In genomic region chr12:50765156-50765940, GRCm38 (mm10) we compare ENCODE assay signal across 18 mouse cellular contexts.
A peak's percentile ranks its signal among the peaks of the same experiment; 100 is the strongest.
DNase-seq lines count a peak whose midpoint lies in the region; ATAC-seq and TF ChIP-seq lines count a peak whose summit lies in the region.
"Had no signal": no experiment of that assay in that cellular context is flagged by ENCODE, and none has a peak within 500 bp of the region (broad histone marks: within the 10 kb centered on the region; RNA-seq: fewer than 3 reads in every experiment).

No protein-coding gene starts in this region.

- H3K27ac ChIP-seq in embryonic facial prominence, embryonic 12.5 days = 0 out of 2 replicates have a peak overlapping the region, but pooled peaks have one; percentile 50
- no peak overlapping the region for H3K27ac ChIP-seq in gastrocnemius, adult 2 months
- H3K27ac ChIP-seq: forebrain, embryonic 10.5 days; heart, adult 2 months; hindbrain, embryonic 12.5 days; midbrain, embryonic 10.5 days; neural tube, embryonic 13.5 days had no signal

- intact Hi-C loops in gastrocnemius, adult 2 months (cut with DNase I) = no loop called here

- DNase-seq in frontal cortex, adult 2 months (ENCODE audit: extremely low spot score in 1 of 2, low spot score in 1 of 2) = peak; percentile 7 to 45
- DNase-seq in frontal cortex, postnatal 14 days (ENCODE audit: low spot score in 2 of 2) = no peak
- peak; percentile 34 for DNase-seq in right cerebral cortex, adult 18-20 months
- no peak for DNase-seq in right cerebral cortex, postnatal 14 days
- DNase-seq in mesoderm, embryonic 11.5 days (ENCODE audit: low read depth, low spot score) = peak; percentile 16
- no peak for DNase-seq in gastrocnemius, adult 2 months
- DNase-seq: cerebellum, adult 9-11 months; gastrocnemius, postnatal 10 days; heart, adult 2 months; liver; liver, postnatal 0 days; thymus, adult 2 months had no signal

- no peak overlapping the region for H3K4me2 ChIP-seq in embryonic facial prominence, embryonic 12.5 days (replicated peaks)
- H3K4me2 ChIP-seq: hindbrain, embryonic 12.5 days; neural tube, embryonic 13.5 days had no signal

- no peak overlapping the region for H3K9ac ChIP-seq in embryonic facial prominence, embryonic 12.5 days
- H3K9ac ChIP-seq: hindbrain, embryonic 12.5 days; liver, postnatal 0 days; neural tube, embryonic 13.5 days had no signal

- no peak overlapping the region for H3K4me3 ChIP-seq in embryonic facial prominence, embryonic 12.5 days
- no peak overlapping the region for H3K4me3 ChIP-seq in gastrocnemius, adult 2 months
- H3K4me3 ChIP-seq: forebrain, embryonic 10.5 days; heart, adult 2 months; hindbrain, embryonic 12.5 days; midbrain, embryonic 10.5 days; neural tube, embryonic 13.5 days had no signal

- no peaks in the 10 kb centered on the region for H3K9me3 ChIP-seq in embryonic facial prominence, embryonic 12.5 days
- H3K9me3 ChIP-seq: forebrain, embryonic 10.5 days; hindbrain, embryonic 12.5 days; midbrain, embryonic 10.5 days; neural tube, embryonic 13.5 days had no signal

- no peak for ATAC-seq in embryonic facial prominence, embryonic 12.5 days (ENCODE audit: insufficient number of reproducible peaks, insufficient read depth, low FRiP score, low TSS enrichment)
- ATAC-seq: inflammation-experienced regulatory T-cells, adult 6 months; liver, postnatal 0 days had no signal

- H3K4me1 ChIP-seq in embryonic facial prominence, embryonic 12.5 days = 0 out of 2 replicates have a peak, but pooled peaks cover 3% of the 10 kb centered on the region
- H3K4me1 ChIP-seq: hindbrain, embryonic 12.5 days; neural tube, embryonic 13.5 days had no signal

- 47% methylated on average over 8 of the region's 8 CpGs for WGBS in embryonic facial prominence, embryonic 12.5 days

- no peaks in the 10 kb centered on the region for H3K27me3 ChIP-seq in embryonic facial prominence, embryonic 12.5 days
- H3K27me3 ChIP-seq: hindbrain, embryonic 12.5 days; neural tube, embryonic 13.5 days had no signal

- H3K36me3 ChIP-seq in embryonic facial prominence, embryonic 12.5 days = no peaks in the 10 kb centered on the region
- H3K36me3 ChIP-seq: forebrain, embryonic 10.5 days; hindbrain, embryonic 12.5 days; midbrain, embryonic 10.5 days; neural tube, embryonic 13.5 days had no signal

- TF ChIP-seq CTCF in gastrocnemius, adult 2 months (IDR thresholded peaks at IDR 0.05) = no peak

Comparison
In these comparisons a context has a peak if more than half of its experiments do, and no peak if none do; other contexts are left out.
1. DNase-seq: peak in frontal cortex, adult 2 months (2 of 2), right cerebral cortex, adult 18-20 months (single experiment) and mesoderm, embryonic 11.5 days (single experiment); none in frontal cortex, postnatal 14 days (0 of 2), right cerebral cortex, postnatal 14 days (single experiment) and gastrocnemius, adult 2 months (single experiment).